Mouse (Mus musculus) retina, postnatal 7 days (tissue): ENCODE data around the gene Thsd4.
"Not testable (repeated sequence)": the region's sequence is repeated elsewhere in the genome, so short reads cannot be mapped to it uniquely, and the experiment has no call there.

Source experiments
- DNase-seq: peaks from one replicate; pipeline ENCODE4 v3.0.0-alpha.2; 2012; ENCODE audit warnings: low read depth, low spot score

Thsd4 gene

GRCm38 (mm10) chr9:60310741-60311317 lies 211.0 kb downstream of the Thsd4 start:
- DNase-seq = no peak

GRCm38 (mm10) chr9:60309786-60310711 lies 211.8 kb downstream of the Thsd4 start:
- DNase-seq = peak; percentile 8

- no peak for DNase-seq
Measured at GRCm38 (mm10) chr9:60308182-60308581, 213.7 kb downstream of the Thsd4 start.

- DNase-seq = no peak
Measured at GRCm38 (mm10) chr9:60307469-60307868, 214.4 kb downstream of the Thsd4 start.

- DNase-seq = no peak
Measured at GRCm38 (mm10) chr9:60306241-60306640, 215.6 kb downstream of the Thsd4 start.

- DNase-seq = no peak
Measured at GRCm38 (mm10) chr9:60305204-60305840, 216.5 kb downstream of the Thsd4 start.

- DNase-seq = no peak
Measured at GRCm38 (mm10) chr9:60296276-60296675, 225.6 kb downstream of the Thsd4 start.

- DNase-seq = no peak
Measured at GRCm38 (mm10) chr9:60295199-60295598, 226.6 kb downstream of the Thsd4 start.

- DNase-seq = no peak
Measured at GRCm38 (mm10) chr9:60293129-60293528, 228.7 kb downstream of the Thsd4 start.

- no peak for DNase-seq
Measured at GRCm38 (mm10) chr9:60290780-60291179, 231.1 kb downstream of the Thsd4 start.

GRCm38 (mm10) chr9:60288789-60289188 lies 233.1 kb downstream of the Thsd4 start:
- no peak for DNase-seq

GRCm38 (mm10) chr9:60286390-60286789 lies 235.5 kb downstream of the Thsd4 start:
- DNase-seq = no peak

- DNase-seq = no peak
Measured at GRCm38 (mm10) chr9:60285047-60285462, 236.8 kb downstream of the Thsd4 start.

- DNase-seq = no peak
Measured at GRCm38 (mm10) chr9:60284318-60284717, 237.5 kb downstream of the Thsd4 start.

- no peak for DNase-seq
Measured at GRCm38 (mm10) chr9:60283546-60283945, 238.3 kb downstream of the Thsd4 start.

GRCm38 (mm10) chr9:60281281-60281680 lies 240.6 kb downstream of the Thsd4 start:
- DNase-seq = no peak

- no peak for DNase-seq
Measured at GRCm38 (mm10) chr9:60280786-60281185, 241.1 kb downstream of the Thsd4 start.

GRCm38 (mm10) chr9:60279556-60279955 lies 242.3 kb downstream of the Thsd4 start:
- DNase-seq = no peak

GRCm38 (mm10) chr9:60276351-60276750 lies 245.5 kb downstream of the Thsd4 start:
- DNase-seq = no peak

- no peak for DNase-seq
Measured at GRCm38 (mm10) chr9:60275410-60276159, 246.3 kb downstream of the Thsd4 start.

GRCm38 (mm10) chr9:60274503-60274902 lies 247.3 kb downstream of the Thsd4 start:
- DNase-seq = no peak

- DNase-seq = not testable (repeated sequence)
Measured at GRCm38 (mm10) chr9:60272345-60272744, 249.5 kb downstream of the Thsd4 start.
